Mouse (Mus musculus) midbrain, embryonic 14.5 days (tissue): ENCODE results near the gene Ccdc182. TPM values are rescaled to one million over a fixed set of nuclear protein-coding genes. Genes with fewer than 3 reads are reported as not detected.

Experiments
- polyA plus RNA-seq: library from polyadenylated mRNA; unstranded; fragments of >200 nt; fragmentation: Nextera tagmentation; extraction: Ambion mirVana; gene quantifications from 2 replicates; pipeline ENCODE4 v1.2.1, GENCODE M21; 2014

Gene Ccdc182
- polyA plus RNA-seq, 1 experiment from 2014 or later: 0.59 TPM

Other genes with a start within 250 kb of the Ccdc182 start
- 225 and 342 TPM in 2 replicates for gene Srsf1, start 246.7 kb upstream of the Ccdc182 start, polyA plus RNA-seq
- 58.9 and 69.9 TPM in 2 replicates for gene Vezf1, start 225.8 kb upstream of the Ccdc182 start, polyA plus RNA-seq
- gene Cuedc1, start 196.0 kb upstream of the Ccdc182 start, polyA plus RNA-seq: 29.6 and 31.1 TPM in 2 replicates
- 67.9 and 70.0 TPM in 2 replicates for gene Mrps23, start 89.7 kb upstream of the Ccdc182 start, polyA plus RNA-seq